9 mouse cellular contexts compared by ENCODE assay signal in genomic region chr4:40908261-40908969, GRCm38 (mm10). TPM values are rescaled to one million over a fixed set of nuclear protein-coding genes. Genes with fewer than 3 reads are reported as not detected.
A peak's percentile ranks its signal among the peaks of the same experiment; 100 is the strongest.
DNase-seq lines count a peak whose midpoint lies in the region; ATAC-seq lines count a peak whose summit lies in the region.
"Had no signal": no experiment of that assay in that cellular context is flagged by ENCODE, and none has a peak within 500 bp of the region (broad histone marks: within the 10 kb centered on the region; RNA-seq: fewer than 3 reads in every experiment).

No protein-coding gene starts in this region.

- no peaks in the 10 kb centered on the region for H3K27me3 ChIP-seq in heart, embryonic 11.5 days (ENCODE audit: control insufficient read depth, insufficient read depth, low read length)

- no peak overlapping the region for H3K9ac ChIP-seq in heart, embryonic 11.5 days (ENCODE audit: low read depth, low read length)

- ATAC-seq in heart, embryonic 11.5 days (replicated peaks; ENCODE audit: insufficient number of reproducible peaks, low FRiP score, low TSS enrichment) = no peak

- 40% methylated on average over 20 of the region's 20 CpGs for WGBS in heart, embryonic 11.5 days (ENCODE audit: insufficient replicate concordance)

- no peak overlapping the region for H3K4me2 ChIP-seq in heart, embryonic 11.5 days

- H3K36me3 ChIP-seq in heart, embryonic 11.5 days (ENCODE audit: control insufficient read depth, insufficient read depth, low read length) = no peaks in the 10 kb centered on the region

- H3K9me3 ChIP-seq in heart, embryonic 11.5 days (replicated peaks; ENCODE audit: control insufficient read depth, low read length) = no peaks in the 10 kb centered on the region

- DNase-seq in heart, adult 18-20 months = peak; percentile 29 to 48
- peak; percentile 53 for DNase-seq in adrenal gland, postnatal 25 days
- peak; percentile 88 for DNase-seq in kidney, adult 9 months
- peak; percentile 52 for DNase-seq in lung, postnatal 14 days
- DNase-seq in embryo, embryonic 10 days (ENCODE audit: low spot score) = no peak
- DNase-seq in embryo, embryonic 9.5 days (ENCODE audit: extremely low spot score) = no peak
- DNase-seq in left cerebral cortex, adult 8-10 months (ENCODE audit: low spot score in 2 of 2) = no peak

- no peaks in the 10 kb centered on the region for H3K4me1 ChIP-seq in heart, embryonic 11.5 days (ENCODE audit: control insufficient read depth, insufficient read depth, low read length)

- H3K4me3 ChIP-seq in heart, embryonic 11.5 days (ENCODE audit: low read depth, low read length) = no peak overlapping the region

- H3K27ac ChIP-seq in heart, embryonic 11.5 days (ENCODE audit: low read depth, low read length) = no peak overlapping the region

RNA-seq across cellular contexts. Expression of gene Spink4, which starts 11.4 kb away (rescaled TPM):
- not detected for total RNA-seq in heart, adult 18-20 months (2021)
- 5.9 and 7.9 TPM in 2 replicates for polyA plus RNA-seq in heart, embryonic 11.5 days (2014; fragmentation: Nextera tagmentation; extraction: Ambion mirVana)
- total RNA-seq in adrenal gland, postnatal 25 days (2021) = 5.2 and 10.7 TPM in 2 replicates
- not detected for total RNA-seq in left cerebral cortex, adult 8-10 months (2022)
- total RNA-seq: hematopoietic stem cell, adult 5-6 weeks had no signal

RNA-seq across cellular contexts. Expression of gene Bag1, which starts 39.7 kb away (rescaled TPM):
- total RNA-seq in heart, adult 18-20 months (2021) = 100 to 1,000 TPM; 273 to 283 TPM
- polyA plus RNA-seq in heart, embryonic 11.5 days (2014; fragmentation: Nextera tagmentation; extraction: Ambion mirVana) = 199 and 217 TPM in 2 replicates
- total RNA-seq in adrenal gland, postnatal 25 days (2021) = 276 and 283 TPM in 2 replicates
- 100 to 1,000 TPM; 176 to 192 (median 181) TPM for total RNA-seq in left cerebral cortex, adult 8-10 months (2022)

RNA-seq across cellular contexts. Expression of gene Chmp5, which starts 39.8 kb away (rescaled TPM):
- total RNA-seq in heart, adult 18-20 months (2021) = 10 to 100 TPM; 37.4 to 38.6 TPM
- 78.2 and 90.4 TPM in 2 replicates for polyA plus RNA-seq in heart, embryonic 11.5 days (2014; fragmentation: Nextera tagmentation; extraction: Ambion mirVana)
- 103 and 105 TPM in 2 replicates for total RNA-seq in adrenal gland, postnatal 25 days (2021)
- total RNA-seq in left cerebral cortex, adult 8-10 months (2022) = 10 to 100 TPM; 73.9 to 90.3 (median 79.7) TPM

RNA-seq across cellular contexts. Expression of gene B4galt1, which starts 54.6 kb away (rescaled TPM):
- 10 to 100 TPM; 58.2 to 59.1 TPM for total RNA-seq in heart, adult 18-20 months (2021)
- 43.9 and 50.2 TPM in 2 replicates for polyA plus RNA-seq in heart, embryonic 11.5 days (2014; fragmentation: Nextera tagmentation; extraction: Ambion mirVana)
- total RNA-seq in adrenal gland, postnatal 25 days (2021) = 70.1 and 91.5 TPM in 2 replicates
- total RNA-seq in left cerebral cortex, adult 8-10 months (2022) = 1 to 10 TPM; 4.2 to 7.3 (median 5.4) TPM

Comparison
In these comparisons a context has a peak if more than half of its experiments do, and no peak if none do; other contexts are left out.
1. DNase-seq: peak in heart, adult 18-20 months (2 of 2), adrenal gland, postnatal 25 days (single experiment), kidney, adult 9 months (single experiment) and lung, postnatal 14 days (single experiment); none in embryo, embryonic 10 days (single experiment), embryo, embryonic 9.5 days (single experiment) and left cerebral cortex, adult 8-10 months (0 of 2).